Mouse (Mus musculus) small intestine, adult 2 months (tissue): ENCODE results near the gene Hadh.

Experiments
- CTCF ChIP-seq: fragments of 200-500 bp; IDR thresholded peaks from 2 replicates; pipeline ENCODE4 v1.5.1; 2012; ENCODE audit warnings: low read depth, mild to moderate bottlenecking, control low read depth, inconsistent platforms, low read length, moderate library complexity, mixed read lengths; ENCODE audit not compliant: insufficient replicate concordance, insufficient read length; ENCODE audit errors: extremely low read depth
- POLR2A ChIP-seq: fragments of 200-500 bp; IDR thresholded peaks from 2 replicates; pipeline ENCODE4 v1.6.1; 2012; ENCODE audit warnings: low read depth, mild to moderate bottlenecking, control low read depth, inconsistent platforms, low read length, moderate library complexity

DNA sequence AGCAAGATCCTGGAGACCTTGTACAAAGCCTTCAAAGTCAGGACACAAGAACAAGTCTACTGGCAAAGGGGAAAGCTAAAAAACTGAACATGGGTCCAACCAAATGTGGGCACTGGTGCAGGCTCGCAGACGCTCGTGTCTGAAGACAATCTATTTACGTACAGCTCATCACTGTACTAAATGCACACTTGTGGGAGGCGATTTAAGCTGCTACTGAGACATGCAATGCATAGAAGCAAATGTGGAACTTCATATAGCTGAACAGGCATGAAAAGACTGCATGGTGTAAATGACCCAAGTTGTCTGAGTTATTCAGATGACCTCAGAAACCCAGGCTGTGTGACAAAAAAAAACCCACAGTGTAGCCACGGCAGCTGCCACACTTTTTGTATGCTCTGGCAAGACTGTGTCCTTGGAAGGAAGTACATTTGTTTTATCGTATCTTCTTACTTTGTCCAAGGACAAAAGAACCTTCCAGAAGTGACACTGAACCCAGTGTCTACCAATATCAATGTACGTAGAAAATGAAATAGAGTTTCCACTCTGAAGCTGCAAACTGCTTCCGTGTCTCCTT, 12.4 kb downstream of the Hadh start:
- TF ChIP-seq POLR2A, result no peak
- no peak for TF ChIP-seq CTCF
